Mouse (Mus musculus) ES-E14 (cell line): ENCODE results near the gene Kiss1.

Experiments
- CHD2 ChIP-seq: IDR thresholded peaks from 2 replicates; pipeline ENCODE4 v1.6.1; 2014; ENCODE audit warnings: mild to moderate bottlenecking, low read depth, low read length, inconsistent platforms
- ZC3H11A ChIP-seq: IDR thresholded peaks from 2 replicates; pipeline ENCODE4 v1.6.1; 2012; ENCODE audit warnings: low read depth, mild to moderate bottlenecking, inconsistent platforms, low read length, borderline replicate concordance

DNA sequence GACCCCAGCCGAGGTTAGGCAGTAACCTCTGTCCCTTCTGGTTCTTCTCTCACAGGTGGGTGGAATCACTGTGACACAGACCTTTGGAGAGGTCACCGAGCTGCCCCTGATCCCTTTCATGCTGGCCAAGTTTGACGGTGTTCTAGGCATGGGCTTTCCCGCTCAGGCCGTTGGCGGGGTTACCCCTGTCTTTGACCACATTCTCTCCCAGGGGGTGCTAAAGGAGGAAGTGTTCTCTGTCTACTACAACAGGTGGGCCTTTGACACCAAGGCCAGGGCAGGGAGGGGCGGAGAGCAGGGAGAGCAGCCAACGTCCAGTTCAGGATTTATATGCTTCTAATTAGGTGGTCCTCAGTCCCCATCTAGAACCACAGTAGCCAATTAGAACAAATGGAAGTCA, 34.7 kb downstream of the Kiss1 start:
- no peak for TF ChIP-seq ZC3H11A
- TF ChIP-seq CHD2, result no peak
